Mouse (Mus musculus): Measurements from ENCODE around the gene Sun1. TPM values are rescaled to one million over a fixed set of nuclear protein-coding genes. Genes with fewer than 3 reads are reported as not detected.

The Sun1 gene
- total and polyA plus RNA-seq, 3 experiments: 71.3 to 79.0 TPM; not detected in 1

GRCm38 (mm10) chr5:139166781-139167361, 33.6 kb upstream of the Sun1 start:
- no peak overlapping the region for H3K27ac ChIP-seq (ENCODE audit: control insufficient read depth, low read depth, low read length)
- peak; percentile 18 for DNase-seq (ENCODE audit: low read depth, low spot score)

GRCm38 (mm10) chr5:139167548-139167947, 32.9 kb upstream of the Sun1 start:
- H3K4me1 ChIP-seq (ENCODE audit: control insufficient read depth in 1 of 2, insufficient read depth in 2 of 2, low read length in 2 of 2): no peaks in the 10 kb centered on the region
- H3K36me3 ChIP-seq (ENCODE audit: control insufficient read depth in 1 of 2, insufficient read depth in 2 of 2, low read length in 2 of 2): peaks cover 0 to 1% of the 10 kb centered on the region in 2 experiments; a peak in 1 of 4 replicates
- no peaks in the 10 kb centered on the region for H3K79me2 ChIP-seq (ENCODE audit: control insufficient read depth, insufficient read depth, low read length, poor library complexity)
- no peak for DNase-seq (ENCODE audit: low read depth, low spot score)
- no peak overlapping the region for H3K27ac ChIP-seq (ENCODE audit: control insufficient read depth, low read depth, low read length)
- H3K9ac ChIP-seq (ENCODE audit: control insufficient read depth, low read depth, low read length, poor library complexity, severe bottlenecking): no peak overlapping the region
- H3K27me3 ChIP-seq (ENCODE audit: control insufficient read depth in 1 of 2, insufficient read depth in 2 of 2, low read length in 2 of 2): no peaks in the 10 kb centered on the region
- H3K9me3 ChIP-seq (replicated peaks; ENCODE audit: insufficient read depth, low read length): no peaks in the 10 kb centered on the region
- no peak overlapping the region for H3K4me3 ChIP-seq (ENCODE audit: control insufficient read depth in 1 of 2, insufficient read depth in 1 of 2, low read depth in 2 of 2, low read length in 2 of 2)
- TF ChIP-seq CHD2 (IDR thresholded peaks at IDR 0.05; ENCODE audit: low read length) (no peak), POLR2A (IDR thresholded peaks at IDR 0.05; ENCODE audit: control insufficient read depth in 1 of 2, insufficient read depth in 1 of 2, low read depth in 1 of 2, low read length in 2 of 2, poor library complexity in 1 of 2) (no peak), MAX (IDR thresholded peaks at IDR 0.05; ENCODE audit: low read length) (no peak), USF2 (IDR thresholded peaks at IDR 0.05; ENCODE audit: borderline replicate concordance in 1 of 2, insufficient read depth in 1 of 2, low read depth in 1 of 2, low read length in 2 of 2) (no peak), ZC3H11A (IDR thresholded peaks at IDR 0.05; ENCODE audit: low read depth, low read length) (no peak), ZKSCAN1 (IDR thresholded peaks at IDR 0.05; ENCODE audit: low read depth, low read length) (no peak), TCF12 (IDR thresholded peaks at IDR 0.05; ENCODE audit: low read depth, low read length) (no peak), TBP (IDR thresholded peaks at IDR 0.05; ENCODE audit: low read depth, low read length) (no peak), MAFK (IDR thresholded peaks at IDR 0.05; ENCODE audit: borderline replicate concordance, low read depth, low read length) (no peak), EP300 (IDR thresholded peaks at IDR 0.05; ENCODE audit: low read depth in 1 of 2, low read length in 2 of 2) (no peak), ELF1 (IDR thresholded peaks at IDR 0.05; ENCODE audit: low read depth, low read length) (no peak)

More at GRCm38 (mm10) chr5:139166781-139167361, 33.6 kb upstream of the Sun1 start:
- TF ChIP-seq RAD21 (IDR thresholded peaks at IDR 0.05; ENCODE audit: low read depth, low read length): no peak
- no peak for TF ChIP-seq BHLHE40 (IDR thresholded peaks at IDR 0.05; ENCODE audit: borderline replicate concordance, low read depth, low read length)
- no peak for TF ChIP-seq ZNF384 (IDR thresholded peaks at IDR 0.05; ENCODE audit: low read depth, low read length)
- no peak for TF ChIP-seq NRF1 (IDR thresholded peaks at IDR 0.05; ENCODE audit: insufficient read depth, low read depth, low read length, poor library complexity, severe bottlenecking)
- no peak for TF ChIP-seq CHD2 (IDR thresholded peaks at IDR 0.05; ENCODE audit: low read length)
- TF ChIP-seq MYC (IDR thresholded peaks at IDR 0.05; ENCODE audit: low read depth, low read length): no peak
- TF ChIP-seq USF2 (IDR thresholded peaks at IDR 0.05; ENCODE audit: borderline replicate concordance in 1 of 2, insufficient read depth in 1 of 2, low read depth in 1 of 2, low read length in 2 of 2): no peak
- no peak for TF ChIP-seq ELF1 (IDR thresholded peaks at IDR 0.05; ENCODE audit: low read depth, low read length)
- H3K4me1 ChIP-seq (ENCODE audit: control insufficient read depth in 1 of 2, insufficient read depth in 2 of 2, low read length in 2 of 2): no peaks in the 10 kb centered on the region
- no peaks in the 10 kb centered on the region for H3K27me3 ChIP-seq (ENCODE audit: control insufficient read depth in 1 of 2, insufficient read depth in 2 of 2, low read length in 2 of 2)
- no peak overlapping the region for H3K9ac ChIP-seq (ENCODE audit: control insufficient read depth, low read depth, low read length, poor library complexity, severe bottlenecking)
- peaks cover 0 to 1% of the 10 kb centered on the region in 2 experiments; a peak in 1 of 4 replicates for H3K36me3 ChIP-seq (ENCODE audit: control insufficient read depth in 1 of 2, insufficient read depth in 2 of 2, low read length in 2 of 2)
- no peaks in the 10 kb centered on the region for H3K9me3 ChIP-seq (replicated peaks; ENCODE audit: insufficient read depth, low read length)
- H3K79me2 ChIP-seq (ENCODE audit: control insufficient read depth, insufficient read depth, low read length, poor library complexity): no peaks in the 10 kb centered on the region
- H3K4me3 ChIP-seq (ENCODE audit: control insufficient read depth in 1 of 2, insufficient read depth in 1 of 2, low read depth in 2 of 2, low read length in 2 of 2): no peak overlapping the region

Data from MEL (cell line).